Mouse (Mus musculus): ENCODE data around the gene Grtp1. TPM values are rescaled to one million over a fixed set of nuclear protein-coding genes. Genes with fewer than 3 reads are reported as not detected.

Grtp1 gene
- 24.6 and 25.4 TPM in 2 replicates for polyA plus RNA-seq (2015; fragmentation: Nextera tagmentation; extraction: Ambion mirVana)

GRCm38 (mm10) chr8:13200301-13201012 is at the start of gene Grtp1:
Gene Grtp1, minus strand, starts transcription at chr8:13200620.
- H3K27me3 ChIP-seq (replicated peaks): peaks cover 19% of the 10 kb centered on the region; the same call in 1 of the 2 replicates
- H3K9ac ChIP-seq: peak within 1 kb of the TSS; percentile 46
- ATAC-seq (ENCODE audit: insufficient read depth, low FRiP score, low read depth): peak; percentile 33
- H3K9me3 ChIP-seq: no peaks in the 10 kb centered on the region
- WGBS: under 1% methylated on average over 52 of the region's 58 CpGs
- H3K36me3 ChIP-seq: no peaks in the 10 kb centered on the region
- H3K4me3 ChIP-seq (replicated peaks): peak within 1 kb of the TSS; percentile 87
- peak within 1 kb of the TSS; percentile 94 for H3K4me2 ChIP-seq
- H3K27ac ChIP-seq: peak within 1 kb of the TSS; percentile 35; the same call in 1 of the 2 replicates
- H3K4me1 ChIP-seq: peaks cover 13% of the 10 kb centered on the region; the same call in 1 of the 2 replicates

- H3K27ac ChIP-seq: no peak overlapping the region
- H3K4me1 ChIP-seq: no peaks in the 10 kb centered on the region
- no peak overlapping the region for H3K4me3 ChIP-seq (replicated peaks)
- H3K9ac ChIP-seq: no peak overlapping the region
- H3K9me3 ChIP-seq: no peaks in the 10 kb centered on the region
- ATAC-seq (ENCODE audit: insufficient read depth, low FRiP score, low read depth): no peak
- H3K36me3 ChIP-seq: no peaks in the 10 kb centered on the region
- 86% methylated on average over 11 of the region's 11 CpGs for WGBS
- no peaks in the 10 kb centered on the region for H3K27me3 ChIP-seq (replicated peaks)
- no peak overlapping the region for H3K4me2 ChIP-seq
These were observed 44.0 kb upstream of the Grtp1 start for GRCm38 (mm10) chr8:13244343-13244880.

- H3K36me3 ChIP-seq: no peaks in the 10 kb centered on the region
- no peak overlapping the region for H3K4me2 ChIP-seq
- no peaks in the 10 kb centered on the region for H3K4me1 ChIP-seq
- no peak overlapping the region for H3K27ac ChIP-seq
- no peak for ATAC-seq (ENCODE audit: insufficient read depth, low FRiP score, low read depth)
- no peak overlapping the region for H3K4me3 ChIP-seq (replicated peaks)
- H3K9me3 ChIP-seq: no peaks in the 10 kb centered on the region
- H3K9ac ChIP-seq: no peak overlapping the region
- H3K27me3 ChIP-seq (replicated peaks): no peaks in the 10 kb centered on the region
- WGBS: 77% methylated on average over 10 of the region's 10 CpGs
These were observed 42.8 kb upstream of the Grtp1 start for GRCm38 (mm10) chr8:13242985-13243870.

GRCm38 (mm10) chr8:13240691-13241090 is 40.3 kb upstream of the Grtp1 start:
- Histone ChIP-seq H3K9ac (no peak overlapping the region), H3K9me3 (no peaks in the 10 kb centered on the region), H3K27ac (no peak overlapping the region), H3K4me3 (replicated peaks) (no peak overlapping the region), H3K4me2 (no peak overlapping the region), H3K36me3 (no peaks in the 10 kb centered on the region), H3K4me1 (no peaks in the 10 kb centered on the region), H3K27me3 (replicated peaks) (no peaks in the 10 kb centered on the region)
- 73% methylated on average over 7 of the region's 7 CpGs for WGBS
- ATAC-seq (ENCODE audit: insufficient read depth, low FRiP score, low read depth): no peak

GRCm38 (mm10) chr8:13240055-13240454 is 39.6 kb upstream of the Grtp1 start:
- no peak for ATAC-seq (ENCODE audit: insufficient read depth, low FRiP score, low read depth)
- Histone ChIP-seq H3K9me3 (no peaks in the 10 kb centered on the region), H3K36me3 (no peaks in the 10 kb centered on the region), H3K4me2 (no peak overlapping the region), H3K9ac (no peak overlapping the region), H3K4me3 (replicated peaks) (no peak overlapping the region), H3K27ac (no peak overlapping the region), H3K27me3 (replicated peaks) (no peaks in the 10 kb centered on the region), H3K4me1 (no peaks in the 10 kb centered on the region)
- WGBS: 90% methylated on average over 9 of the region's 9 CpGs

GRCm38 (mm10) chr8:13234803-13235202 is 34.4 kb upstream of the Grtp1 start:
- 89% methylated on average over 13 of the region's 13 CpGs for WGBS
- ATAC-seq (ENCODE audit: insufficient read depth, low FRiP score, low read depth): no peak

GRCm38 (mm10) chr8:13230471-13230870 is 30.1 kb upstream of the Grtp1 start:
- Histone ChIP-seq H3K27me3 (replicated peaks) (no peaks in the 10 kb centered on the region), H3K27ac (no peak overlapping the region), H3K4me2 (no peak overlapping the region), H3K4me1 (no peaks in the 10 kb centered on the region), H3K9me3 (no peaks in the 10 kb centered on the region), H3K36me3 (no peaks in the 10 kb centered on the region), H3K9ac (no peak overlapping the region), H3K4me3 (replicated peaks) (no peak overlapping the region)
- no peak for ATAC-seq (ENCODE audit: insufficient read depth, low FRiP score, low read depth)
- WGBS: 89% methylated on average over 4 of the region's 4 CpGs

More at GRCm38 (mm10) chr8:13234803-13235202, 34.4 kb upstream of the Grtp1 start:
- H3K9ac ChIP-seq: no peak overlapping the region
- H3K9me3 ChIP-seq: no peaks in the 10 kb centered on the region
- no peaks in the 10 kb centered on the region for H3K4me1 ChIP-seq
- no peak overlapping the region for H3K27ac ChIP-seq
- no peak overlapping the region for H3K4me3 ChIP-seq (replicated peaks)
- no peaks in the 10 kb centered on the region for H3K36me3 ChIP-seq
- H3K4me2 ChIP-seq: no peak overlapping the region
- no peaks in the 10 kb centered on the region for H3K27me3 ChIP-seq (replicated peaks)

GRCm38 (mm10) chr8:13229802-13230201 is 29.4 kb upstream of the Grtp1 start:
- Histone ChIP-seq H3K4me1 (no peaks in the 10 kb centered on the region), H3K27me3 (replicated peaks) (no peaks in the 10 kb centered on the region), H3K36me3 (no peaks in the 10 kb centered on the region), H3K4me3 (replicated peaks) (no peak overlapping the region), H3K4me2 (no peak overlapping the region), H3K27ac (no peak overlapping the region), H3K9me3 (no peaks in the 10 kb centered on the region), H3K9ac (no peak overlapping the region)
- no peak for ATAC-seq (ENCODE audit: insufficient read depth, low FRiP score, low read depth)
- 87% methylated on average over 12 of the region's 12 CpGs for WGBS

- no peak for ATAC-seq (ENCODE audit: insufficient read depth, low FRiP score, low read depth)
- Histone ChIP-seq H3K36me3 (no peaks in the 10 kb centered on the region), H3K4me2 (no peak overlapping the region), H3K27ac (no peak overlapping the region), H3K4me1 (no peaks in the 10 kb centered on the region), H3K4me3 (replicated peaks) (no peak overlapping the region), H3K9ac (no peak overlapping the region), H3K9me3 (no peaks in the 10 kb centered on the region), H3K27me3 (replicated peaks) (no peaks in the 10 kb centered on the region)
- 46% methylated on average over 9 of the region's 9 CpGs for WGBS
These were observed 28.6 kb upstream of the Grtp1 start for GRCm38 (mm10) chr8:13228923-13229610.

GRCm38 (mm10) chr8:13227184-13227583 is 26.8 kb upstream of the Grtp1 start:
- Histone ChIP-seq H3K4me1 (no peaks in the 10 kb centered on the region), H3K27ac (no peak overlapping the region), H3K27me3 (replicated peaks) (no peaks in the 10 kb centered on the region), H3K9me3 (no peaks in the 10 kb centered on the region), H3K4me3 (replicated peaks) (no peak overlapping the region), H3K36me3 (no peaks in the 10 kb centered on the region), H3K4me2 (no peak overlapping the region), H3K9ac (no peak overlapping the region)
- ATAC-seq (ENCODE audit: insufficient read depth, low FRiP score, low read depth): no peak
- WGBS: 52% methylated on average over 3 of the region's 3 CpGs

GRCm38 (mm10) chr8:13226288-13226687 is 25.9 kb upstream of the Grtp1 start:
- Histone ChIP-seq H3K9me3 (no peaks in the 10 kb centered on the region), H3K36me3 (no peaks in the 10 kb centered on the region), H3K4me2 (no peak overlapping the region), H3K4me1 (no peaks in the 10 kb centered on the region), H3K27ac (no peak overlapping the region), H3K9ac (no peak overlapping the region), H3K27me3 (replicated peaks) (no peaks in the 10 kb centered on the region), H3K4me3 (replicated peaks) (no peak overlapping the region)
- 59% methylated on average over 6 of the region's 6 CpGs for WGBS
- ATAC-seq (ENCODE audit: insufficient read depth, low FRiP score, low read depth): no peak
